Mouse (Mus musculus) midbrain, postnatal 0 days (tissue): ENCODE measurements at regions not wholly inside any gene's neighbourhood (a gene's known extent, or its start where the extent isn't known, plus 50 kb on each side); places are given as distances from the start of the nearest gene placed in this dataset.

Experiments
- ATAC-seq: fragments of 200-750 bp; cut with Nextera tagmentation; 2 replicates; pipeline ENCODE4 v1.8.0; 2017; ENCODE audit warnings: moderate number of reproducible peaks, mild to moderate bottlenecking, moderate TSS enrichment, moderate library complexity; ENCODE audit not compliant: low FRiP score
- DNase-seq: peaks from one replicate; pipeline ENCODE4 v3.0.0-alpha.2; 2015; ENCODE audit warnings: low spot score
- H3K27ac ChIP-seq: fragments of 300-500 bp; sonication (generic); 2 replicates; pipeline ENCODE4 v1.5.1; 2014; ENCODE audit warnings: low read depth, mild to moderate bottlenecking, low read length, mixed read lengths
- H3K27me3 ChIP-seq: fragments of 300-500 bp; sonication (generic); 2 replicates; pipeline ENCODE4 v1.6.1; 2014; ENCODE audit warnings: low read length, control low read depth, mixed read lengths; ENCODE audit not compliant: insufficient read depth
- H3K36me3 ChIP-seq: fragments of 300-500 bp; sonication (generic); 2 replicates; pipeline ENCODE4 v1.6.1; 2014; ENCODE audit warnings: low read length, control low read depth, mixed read lengths; ENCODE audit not compliant: insufficient read depth
- H3K4me1 ChIP-seq: fragments of 300-500 bp; sonication (generic); 2 replicates; pipeline ENCODE4 v1.6.1; 2014; ENCODE audit warnings: mild to moderate bottlenecking, control low read depth, antibody characterized with exemption, low read length, mixed read lengths; ENCODE audit not compliant: insufficient read depth
- H3K4me2 ChIP-seq: fragments of 300-500 bp; sonication (generic); 2 replicates; pipeline ENCODE4 v1.6.1; 2014; ENCODE audit warnings: low read depth, mild to moderate bottlenecking, low read length, mixed read lengths; ENCODE audit not compliant: poor library complexity, severe bottlenecking
- H3K4me3 ChIP-seq: fragments of 300-500 bp; sonication (generic); 2 replicates; pipeline ENCODE4 v1.5.1; 2014; ENCODE audit warnings: low read depth, mild to moderate bottlenecking, low read length, moderate library complexity
- H3K9ac ChIP-seq: fragments of 300-500 bp; sonication (generic); replicated peaks from 2 replicates; pipeline ENCODE4 v1.6.1; 2014; ENCODE audit warnings: mild to moderate bottlenecking, low read length, moderate library complexity, mixed read lengths; ENCODE audit not compliant: poor library complexity, severe bottlenecking
- H3K9me3 ChIP-seq: fragments of 300-500 bp; sonication (generic); 2 replicates; pipeline ENCODE4 v1.6.1; 2016; ENCODE audit warnings: low read length, control low read depth
- CTCF ChIP-seq: IDR thresholded peaks from 2 replicates; pipeline ENCODE4 v1.5.1; 2016; ENCODE audit warnings: antibody characterized with exemption, mild to moderate bottlenecking
- WGBS: fragments of 180-500 bp; shearing (Covaris S2); extraction: QIAGEN DNeasy Blood & Tissue Kit; methylation state at CpG from one replicate; pipeline ENCODE4 v1.1.7; 2014; 5-methylcytosine and 5-hydroxymethylcytosine counted together

GRCm38 (mm10) chr11:71411958-71412357, 181.4 kb upstream of the Nlrp1b start:
- H3K4me1 ChIP-seq: no peaks in the 10 kb centered on the region
- DNase-seq (no peak), ATAC-seq (no peak)
- no peak overlapping the region for H3K27ac ChIP-seq
- H3K9ac ChIP-seq: no peak overlapping the region
- H3K9me3 ChIP-seq: no peaks in the 10 kb centered on the region
- no peak overlapping the region for H3K4me3 ChIP-seq
- H3K4me2 ChIP-seq: no peak overlapping the region
- no peaks in the 10 kb centered on the region for H3K27me3 ChIP-seq
- 90% methylated on average over 1 of the region's 1 CpGs for WGBS
- TF ChIP-seq CTCF: no peak
- H3K36me3 ChIP-seq: no peaks in the 10 kb centered on the region

DNA sequence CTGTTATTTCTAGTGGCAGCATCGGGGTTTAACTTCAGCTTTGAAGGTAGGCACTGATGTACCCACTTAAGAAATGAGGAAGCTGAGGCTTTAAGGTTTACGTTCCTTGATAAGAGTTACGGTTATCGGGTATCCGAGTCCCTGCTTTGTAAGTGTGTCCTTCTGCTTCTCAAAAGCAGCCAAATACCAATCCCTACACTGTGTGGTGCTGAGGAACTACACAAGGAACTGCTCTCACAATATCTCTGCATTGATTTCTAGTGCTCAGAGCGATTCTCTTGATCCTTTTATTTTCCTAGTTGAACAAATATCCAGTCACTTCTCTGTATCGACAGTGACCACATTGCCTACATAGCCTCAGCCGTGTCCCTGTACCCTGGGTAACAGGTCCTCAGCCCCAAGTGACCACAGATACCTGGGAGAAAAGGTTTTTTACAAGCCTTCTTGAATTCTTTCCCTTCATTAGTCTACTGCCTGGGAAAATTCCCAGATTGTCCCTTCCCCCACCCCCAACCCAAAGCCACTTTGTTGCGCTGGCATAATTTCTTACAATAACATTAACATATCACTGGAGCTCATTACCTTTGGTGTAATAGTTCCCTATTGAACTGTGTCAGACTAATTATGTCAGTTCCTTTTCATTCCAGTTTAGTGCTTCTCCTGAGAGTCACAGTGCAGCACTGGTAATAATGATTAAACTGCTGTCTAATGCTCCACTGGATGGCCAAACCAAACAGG, 184.0 kb upstream of the Nlrp1b start:
- 57% methylated on average over 9 of the region's 9 CpGs for WGBS
- Histone ChIP-seq H3K36me3 (no peaks in the 10 kb centered on the region), H3K4me1 (no peaks in the 10 kb centered on the region), H3K4me3 (no peak overlapping the region), H3K9me3 (no peaks in the 10 kb centered on the region), H3K9ac (no peak overlapping the region), H3K27me3 (no peaks in the 10 kb centered on the region), H3K27ac (no peak overlapping the region), H3K4me2 (no peak overlapping the region)
- TF ChIP-seq CTCF: no peak
- peak; percentile 50 for DNase-seq
- ATAC-seq: no peak

GRCm38 (mm10) chr11:71415451-71415850, 184.9 kb upstream of the Nlrp1b start:
- DNase-seq: no peak
- Histone ChIP-seq H3K4me3 (no peak overlapping the region), H3K4me2 (no peak overlapping the region), H3K4me1 (no peaks in the 10 kb centered on the region), H3K27me3 (no peaks in the 10 kb centered on the region), H3K27ac (no peak overlapping the region), H3K9me3 (no peaks in the 10 kb centered on the region), H3K36me3 (no peaks in the 10 kb centered on the region), H3K9ac (no peak overlapping the region)
- TF ChIP-seq CTCF: no peak
- no peak for ATAC-seq
- 29% methylated on average over 3 of the region's 3 CpGs for WGBS

DNA sequence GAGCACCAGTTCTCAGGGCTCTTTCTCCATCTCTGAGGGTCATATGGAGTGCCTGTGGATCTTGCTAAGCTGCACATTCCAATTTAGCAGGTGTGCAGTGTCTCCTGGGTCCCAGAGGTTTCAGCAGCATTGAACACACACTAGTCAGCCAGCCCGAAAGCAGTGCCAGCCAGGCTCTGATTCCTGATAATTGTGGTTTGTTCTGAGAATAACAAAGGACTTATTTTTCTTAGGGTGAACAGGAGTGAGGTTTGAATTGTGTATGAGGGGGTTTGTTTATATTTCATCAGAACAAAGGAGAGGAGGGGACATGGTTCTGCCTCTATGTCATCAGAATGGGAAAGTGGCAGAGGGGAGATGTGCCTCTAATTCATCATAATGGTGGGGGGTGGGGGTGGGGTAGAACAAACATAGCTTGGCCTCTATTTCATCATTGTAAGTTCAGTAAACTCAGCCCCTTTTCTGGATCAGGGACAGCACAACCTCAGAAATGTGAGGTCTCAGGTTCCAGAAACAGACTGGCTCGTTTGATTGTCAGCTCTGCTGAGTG, 191.8 kb upstream of the Nlrp1b start:
- no peak overlapping the region for H3K9ac ChIP-seq
- DNase-seq (no peak), ATAC-seq (no peak)
- H3K27ac ChIP-seq: no peak overlapping the region
- no peak overlapping the region for H3K4me2 ChIP-seq
- no peaks in the 10 kb centered on the region for H3K27me3 ChIP-seq
- H3K36me3 ChIP-seq: no peaks in the 10 kb centered on the region
- H3K9me3 ChIP-seq: no peaks in the 10 kb centered on the region
- no peak overlapping the region for H3K4me3 ChIP-seq
- 67% methylated on average over 2 of the region's 2 CpGs for WGBS
- H3K4me1 ChIP-seq: no peaks in the 10 kb centered on the region
- no peak for TF ChIP-seq CTCF

GRCm38 (mm10) chr11:71423242-71423641, 192.7 kb upstream of the Nlrp1b start:
- Histone ChIP-seq H3K9me3 (no peaks in the 10 kb centered on the region), H3K27me3 (no peaks in the 10 kb centered on the region), H3K4me1 (no peaks in the 10 kb centered on the region), H3K4me2 (no peak overlapping the region), H3K36me3 (no peaks in the 10 kb centered on the region), H3K27ac (no peak overlapping the region), H3K9ac (no peak overlapping the region), H3K4me3 (no peak overlapping the region)
- no peak for ATAC-seq
- no peak for DNase-seq
- WGBS: 76% methylated on average over 3 of the region's 3 CpGs
- no peak for TF ChIP-seq CTCF

GRCm38 (mm10) chr11:71424879-71425278, 194.3 kb upstream of the Nlrp1b start:
- no peaks in the 10 kb centered on the region for H3K36me3 ChIP-seq
- no peak overlapping the region for H3K27ac ChIP-seq
- no peaks in the 10 kb centered on the region for H3K9me3 ChIP-seq
- H3K4me2 ChIP-seq: no peak overlapping the region
- H3K9ac ChIP-seq: no peak overlapping the region
- ATAC-seq (no peak), DNase-seq (peak; percentile 31)
- 57% methylated on average over 5 of the region's 5 CpGs for WGBS
- no peak for TF ChIP-seq CTCF
- no peaks in the 10 kb centered on the region for H3K4me1 ChIP-seq
- no peaks in the 10 kb centered on the region for H3K27me3 ChIP-seq
- no peak overlapping the region for H3K4me3 ChIP-seq
